Mouse (Mus musculus): Measurements from ENCODE around the gene Pald1.
A peak's percentile ranks its signal among the peaks of the same experiment; 100 is the strongest.

The Pald1 gene

DNA sequence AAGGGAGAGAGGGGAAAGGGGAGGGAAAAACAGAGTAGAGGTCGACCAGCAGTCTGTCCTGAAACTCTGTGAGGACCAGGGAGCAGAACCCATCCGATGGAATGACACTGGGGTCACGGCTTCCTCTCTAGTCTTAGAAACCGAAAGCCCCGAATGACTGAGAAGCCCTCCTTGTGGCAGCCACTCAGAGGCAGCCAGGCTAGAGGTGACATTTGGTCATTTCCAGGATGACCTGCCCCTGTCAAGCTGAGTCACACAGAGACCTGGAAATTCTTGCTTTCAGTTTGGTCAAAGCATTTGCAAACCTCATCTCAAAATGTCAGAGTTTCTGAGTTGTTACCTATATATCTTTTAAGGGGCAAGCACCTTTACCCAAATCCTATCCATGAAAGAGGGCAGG is 102.2 kb downstream of the Pald1 start:
- DNase-seq (ENCODE audit: low read depth, low spot score) = no peak

DNA sequence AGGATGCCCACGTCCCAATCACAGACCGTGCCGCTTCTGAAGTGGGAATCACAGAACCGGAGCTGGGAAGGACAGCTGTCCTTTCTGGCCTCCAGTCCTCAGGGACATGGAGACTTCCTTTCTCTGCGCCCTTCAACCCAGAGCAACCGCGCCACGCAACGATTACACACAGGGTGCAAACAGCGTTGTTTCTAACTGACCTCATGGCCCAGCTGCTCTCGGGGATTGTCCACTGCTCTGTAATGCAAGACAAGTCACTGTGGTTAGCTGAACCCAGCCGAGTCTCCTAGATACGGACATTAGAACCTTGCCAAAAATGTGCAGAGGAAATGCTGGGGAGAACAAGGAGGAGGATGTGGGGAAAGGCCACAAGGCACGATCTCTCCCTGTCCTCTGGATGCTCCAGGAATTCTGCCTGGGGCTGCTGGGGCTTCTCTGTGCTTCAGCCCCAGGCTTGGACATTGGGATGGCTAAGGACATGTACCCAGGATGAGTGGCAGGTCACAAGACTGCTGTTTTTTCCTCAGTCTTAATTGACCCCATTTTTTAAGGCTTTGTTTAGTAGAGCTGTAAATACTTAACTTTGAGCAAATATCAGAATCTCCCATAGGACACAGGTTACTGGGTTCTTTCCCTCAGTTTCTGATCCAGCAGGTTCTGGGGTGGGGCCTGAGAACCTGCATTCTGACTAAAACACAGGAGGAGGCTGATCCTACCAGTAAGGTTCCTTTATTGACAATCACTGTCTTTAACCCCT is 105.2 kb downstream of the Pald1 start:
- no peak for DNase-seq (ENCODE audit: low read depth, low spot score)

DNA sequence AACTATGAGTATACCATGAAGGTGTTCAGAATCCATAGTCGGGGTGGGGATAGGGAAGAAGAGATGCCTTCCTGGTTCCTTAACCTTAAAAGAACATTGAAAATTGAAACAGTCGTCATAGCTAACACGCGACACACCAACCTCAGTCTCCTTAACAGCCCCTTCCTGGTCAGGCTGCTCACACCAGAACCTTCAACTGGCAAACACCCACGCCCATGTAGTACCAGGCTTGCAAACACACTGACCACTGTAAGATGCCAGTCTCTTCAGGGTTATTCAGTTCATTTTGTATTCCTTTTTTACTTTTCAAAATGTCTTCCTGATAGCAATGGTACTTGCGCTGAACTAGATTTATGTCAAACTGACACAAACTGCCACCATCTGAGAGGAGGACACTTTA is 106.3 kb downstream of the Pald1 start:
- DNase-seq (ENCODE audit: low read depth, low spot score) = no peak

DNA sequence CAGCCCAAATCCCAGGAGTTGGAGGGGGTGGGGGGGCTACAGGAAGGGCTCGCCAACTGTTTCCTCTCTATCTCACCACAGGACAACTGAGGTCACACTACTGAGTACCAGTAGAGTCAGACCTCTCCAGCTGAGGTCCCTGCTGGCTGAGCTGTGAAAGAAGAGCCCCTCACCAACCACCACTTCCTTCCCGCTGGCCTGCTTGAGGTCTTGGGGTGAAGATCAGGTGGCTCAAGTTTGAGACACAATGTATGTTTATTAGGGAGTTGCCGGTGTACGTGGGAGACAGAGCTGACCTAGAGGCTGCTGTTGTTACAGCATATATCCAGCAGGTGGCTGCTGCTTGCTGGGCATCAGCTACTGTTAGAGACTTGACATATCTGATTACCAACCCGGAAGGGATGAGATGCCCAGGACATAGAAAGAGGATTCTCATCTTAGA is 107.6 kb downstream of the Pald1 start:
- peak; percentile 63 for DNase-seq (ENCODE audit: low read depth, low spot score)

DNA sequence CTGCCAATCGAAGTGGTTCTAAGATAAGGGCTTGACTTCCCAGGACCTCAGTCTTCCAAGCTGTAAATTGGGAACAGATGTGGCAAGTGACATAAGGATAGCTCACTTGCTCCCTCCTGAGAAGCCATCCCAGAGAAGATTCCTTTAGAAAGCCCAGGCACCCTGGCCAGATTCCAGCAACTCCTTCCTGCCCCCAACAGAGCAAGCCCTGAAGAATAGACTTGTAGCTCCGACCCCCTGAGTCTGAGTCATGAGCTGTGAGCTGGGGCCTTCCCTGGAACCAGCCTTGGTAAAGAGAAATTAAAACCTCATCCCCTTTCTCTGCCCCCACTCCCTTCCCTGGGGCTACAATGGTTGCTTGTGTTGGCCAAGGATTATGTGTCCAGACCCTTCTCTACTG is 108.8 kb downstream of the Pald1 start:
- DNase-seq (ENCODE audit: low read depth, low spot score) = no peak

DNA sequence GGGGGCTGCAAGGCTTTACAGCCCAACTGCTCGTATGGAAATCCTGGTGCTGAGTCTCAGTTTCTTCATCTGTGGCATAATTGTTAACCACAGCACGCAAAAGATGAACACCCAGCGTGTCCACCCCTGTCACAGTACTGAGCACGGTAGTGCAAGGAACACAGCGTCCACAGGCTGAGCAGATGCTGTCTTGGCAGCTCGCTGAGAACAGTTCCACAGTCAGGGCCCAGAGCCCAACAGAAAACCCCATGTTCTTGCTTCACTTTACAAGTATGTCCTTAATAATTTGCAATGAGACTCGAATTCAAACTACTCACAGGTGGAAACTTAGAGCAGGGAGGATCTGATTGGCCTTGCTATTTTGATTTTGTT is 109.5 kb downstream of the Pald1 start:
- peak; percentile 36 for DNase-seq (ENCODE audit: low read depth, low spot score)

DNA sequence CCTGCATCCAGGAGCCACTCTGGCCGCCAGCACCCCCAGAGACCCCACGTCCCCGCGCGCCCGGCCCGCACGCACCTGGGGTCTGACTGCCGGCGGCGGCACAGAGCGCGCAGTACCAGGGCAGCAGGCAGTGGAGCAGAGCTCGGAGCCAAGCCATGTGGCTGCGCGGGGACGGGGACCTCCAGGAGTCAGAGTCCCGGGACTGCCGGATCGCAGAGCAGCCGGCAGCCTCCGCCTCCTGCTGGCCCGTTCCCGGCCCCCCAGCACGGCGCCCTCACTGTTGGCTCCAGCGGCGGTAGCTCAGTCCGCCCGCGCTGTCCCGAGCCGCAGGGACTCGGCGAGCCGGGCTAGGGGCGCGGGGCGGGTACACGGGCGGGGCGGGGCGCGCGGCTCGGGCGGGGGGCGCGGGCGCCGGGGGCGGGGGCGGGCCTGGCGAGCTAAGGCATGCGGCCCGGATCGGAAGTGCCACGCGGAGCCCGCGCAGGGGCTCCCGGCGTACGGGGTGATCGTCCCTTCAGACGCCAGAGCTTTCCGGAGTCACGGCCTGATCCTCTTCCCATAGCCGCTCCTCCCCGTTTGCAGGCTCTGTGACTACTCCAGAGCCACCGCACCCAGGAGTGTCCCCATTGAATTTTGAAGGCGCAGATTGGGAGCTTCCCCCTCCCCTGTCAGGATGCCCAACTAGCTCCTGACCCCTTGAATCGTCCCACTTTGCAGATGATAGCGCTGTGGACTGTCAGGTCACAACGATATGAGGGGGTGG is 110.1 kb downstream of the Pald1 start, which contains the start of gene Adamts14:
Gene Adamts14 (minus strand): TSS at position 358 of the 763 bp plus-strand sequence.
- no peak for DNase-seq (ENCODE audit: low read depth, low spot score)

DNA sequence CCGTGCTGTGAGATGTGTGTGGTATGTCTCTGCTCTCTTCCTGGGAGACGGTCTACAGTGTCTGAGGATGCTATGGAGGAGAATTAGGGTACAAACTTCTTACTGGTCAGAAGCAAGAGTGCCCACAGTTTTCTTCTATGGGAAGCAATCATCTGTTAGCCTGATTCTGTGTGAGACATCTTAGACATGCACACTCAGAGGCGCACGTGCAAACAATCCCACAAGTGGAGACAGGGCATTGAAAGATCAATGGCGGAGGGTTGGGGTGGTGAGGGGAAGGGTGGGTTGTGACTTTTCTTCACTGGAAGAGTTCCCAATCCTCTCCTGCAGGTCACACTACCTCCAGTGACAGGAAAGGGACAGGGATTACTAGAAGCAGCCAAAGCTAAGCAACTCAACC is 110.7 kb downstream of the Pald1 start:
- DNase-seq (ENCODE audit: low read depth, low spot score) = no peak

DNA sequence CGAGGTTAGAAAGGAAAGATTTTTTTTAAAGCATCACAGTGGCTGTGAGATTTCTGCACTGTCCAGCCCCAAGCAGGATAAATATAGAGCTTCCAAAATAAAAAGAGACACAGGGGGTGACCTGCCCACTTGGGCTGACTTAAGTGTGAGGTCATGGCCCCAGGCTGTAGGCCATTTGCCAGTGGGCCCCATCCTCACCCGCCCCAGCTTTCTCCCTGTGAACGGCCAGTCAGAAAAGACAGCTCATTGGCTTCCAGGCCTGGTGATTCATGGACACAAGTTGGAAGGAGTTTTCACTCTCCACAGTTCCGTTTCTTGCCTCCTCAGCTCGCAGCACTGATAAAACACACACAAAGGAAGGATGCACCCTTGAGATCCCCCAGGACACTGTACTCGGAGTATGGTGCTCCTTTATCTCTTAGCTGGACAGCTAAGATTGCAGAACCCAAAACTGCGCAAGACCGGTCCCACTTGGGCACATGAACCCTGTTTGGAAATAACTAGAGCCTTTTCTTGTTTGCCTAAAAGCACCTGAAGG is 111.2 kb downstream of the Pald1 start:
- no peak for DNase-seq (ENCODE audit: low read depth, low spot score)

Data from brain, adult 2 months (tissue).